Mouse (Mus musculus): ENCODE results near the gene Itpkb. TPM values are rescaled to one million over a fixed set of nuclear protein-coding genes. Genes with fewer than 3 reads are reported as not detected.

The Itpkb gene
- polyA plus RNA-seq, 1 experiment from 2014 or later: 3.7 TPM

DNA sequence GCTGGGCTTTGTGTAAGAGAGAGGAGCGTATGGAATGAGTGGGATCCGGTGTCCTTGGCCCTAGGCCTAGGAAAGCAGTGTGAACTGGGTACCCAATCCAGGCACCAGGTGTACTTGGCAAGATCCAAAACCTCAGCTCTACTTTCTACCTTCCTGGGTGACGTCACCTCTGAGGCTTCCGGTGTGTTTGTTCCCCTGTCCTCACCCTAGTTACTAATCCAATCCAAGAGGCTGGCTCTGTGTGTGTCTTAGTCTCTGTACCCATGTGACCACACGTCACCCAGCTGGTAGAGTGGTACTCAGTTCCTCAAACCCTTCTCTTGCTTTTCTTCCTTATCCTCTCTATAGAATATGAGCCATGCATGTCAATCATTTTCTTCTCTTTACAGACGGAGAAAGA is 71.4 kb downstream of the Itpkb start:
- ATAC-seq (ENCODE audit: low FRiP score, low TSS enrichment): no peak; the same call in 1 of the 2 replicates
- H3K27me3 ChIP-seq (ENCODE audit: control insufficient read depth, insufficient read depth, low read length): no peaks in the 10 kb centered on the region
- H3K4me1 ChIP-seq (replicated peaks; ENCODE audit: control insufficient read depth, insufficient read depth): peaks cover 15% of the 10 kb centered on the region
- H3K27ac ChIP-seq (replicated peaks): peak overlapping the region; percentile 70
- 68% methylated on average over 6 of the region's 6 CpGs for WGBS
- H3K36me3 ChIP-seq (ENCODE audit: control insufficient read depth, insufficient read depth, low read length): no peaks in the 10 kb centered on the region
- H3K9me3 ChIP-seq (ENCODE audit: control insufficient read depth, low read length): no peaks in the 10 kb centered on the region
- DNase-seq (ENCODE audit: low spot score): no peak
- TF ChIP-seq EP300 (optimal IDR thresholded peaks at IDR 0.05) (no peak), CTCF (IDR thresholded peaks at IDR 0.05; ENCODE audit: low read depth) (no peak)
- H3K4me3 ChIP-seq (ENCODE audit: low read depth, low read length): no peak overlapping the region
- no peak overlapping the region for H3K9ac ChIP-seq (ENCODE audit: low read length)
- H3K4me2 ChIP-seq (replicated peaks; ENCODE audit: low read depth): no peak overlapping the region

GRCm38 (mm10) chr1:180402481-180403081 is 72.3 kb downstream of the Itpkb start:
- H3K9ac ChIP-seq (ENCODE audit: low read length): no peak overlapping the region
- WGBS: 49% methylated on average over 11 of the region's 11 CpGs
- peak overlapping the region; percentile 91 for H3K27ac ChIP-seq (replicated peaks)
- H3K9me3 ChIP-seq (ENCODE audit: control insufficient read depth, low read length): no peaks in the 10 kb centered on the region
- no peak for DNase-seq (ENCODE audit: low spot score)
- no peaks in the 10 kb centered on the region for H3K27me3 ChIP-seq (ENCODE audit: control insufficient read depth, insufficient read depth, low read length)
- ATAC-seq (ENCODE audit: low FRiP score, low TSS enrichment): no peak
- TF ChIP-seq EP300 (optimal IDR thresholded peaks at IDR 0.05): no peak
- TF ChIP-seq CTCF (IDR thresholded peaks at IDR 0.05; ENCODE audit: low read depth): no peak
- no peaks in the 10 kb centered on the region for H3K36me3 ChIP-seq (ENCODE audit: control insufficient read depth, insufficient read depth, low read length)
- H3K4me1 ChIP-seq (replicated peaks; ENCODE audit: control insufficient read depth, insufficient read depth): peaks cover 15% of the 10 kb centered on the region
- H3K4me3 ChIP-seq (ENCODE audit: low read depth, low read length): no peak overlapping the region
- 0 out of 2 replicates have a peak overlapping the region, but pooled peaks have one; percentile 25 for H3K4me2 ChIP-seq (replicated peaks; ENCODE audit: low read depth)

DNA sequence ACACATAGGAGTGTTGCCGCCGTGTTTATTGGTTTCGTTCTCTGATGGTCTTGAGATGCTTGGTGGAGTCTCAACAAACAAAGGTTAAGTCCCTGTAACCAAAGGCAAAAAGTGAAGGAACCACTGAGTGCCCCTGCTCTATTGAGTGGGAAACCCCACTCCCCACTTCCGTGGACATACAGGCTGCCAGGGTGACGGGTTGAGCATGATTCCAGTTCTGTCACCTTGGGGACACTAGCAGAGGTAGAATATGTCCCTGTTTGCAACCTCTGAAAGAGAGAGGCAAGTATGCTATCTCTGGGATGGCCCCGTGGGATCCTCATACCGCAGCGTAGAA is 73.0 kb downstream of the Itpkb start:
- no peaks in the 10 kb centered on the region for H3K9me3 ChIP-seq (ENCODE audit: control insufficient read depth, low read length)
- peak overlapping the region; percentile 91 for H3K27ac ChIP-seq (replicated peaks)
- H3K4me1 ChIP-seq (replicated peaks; ENCODE audit: control insufficient read depth, insufficient read depth): peaks cover 16% of the 10 kb centered on the region
- H3K36me3 ChIP-seq (ENCODE audit: control insufficient read depth, insufficient read depth, low read length): no peaks in the 10 kb centered on the region
- no peak overlapping the region for H3K4me3 ChIP-seq (ENCODE audit: low read depth, low read length)
- peak overlapping the region; percentile 24; the same call in 1 of the 2 replicates for H3K4me2 ChIP-seq (replicated peaks; ENCODE audit: low read depth)
- H3K27me3 ChIP-seq (ENCODE audit: control insufficient read depth, insufficient read depth, low read length): no peaks in the 10 kb centered on the region
- no peak for TF ChIP-seq CTCF (IDR thresholded peaks at IDR 0.05; ENCODE audit: low read depth)
- TF ChIP-seq EP300 (optimal IDR thresholded peaks at IDR 0.05): no peak
- ATAC-seq (ENCODE audit: low FRiP score, low TSS enrichment) (no peak), DNase-seq (ENCODE audit: low spot score) (no peak)
- peak overlapping the region; percentile 0; the same call in 1 of the 2 replicates for H3K9ac ChIP-seq (ENCODE audit: low read length)
- 78% methylated on average over 8 of the region's 8 CpGs for WGBS

- Histone ChIP-seq H3K4me1 (replicated peaks; ENCODE audit: control insufficient read depth, insufficient read depth) (peaks cover 19% of the 10 kb centered on the region), H3K9ac (ENCODE audit: low read length) (peak overlapping the region; percentile 45), H3K4me3 (ENCODE audit: low read depth, low read length) (no peak overlapping the region), H3K27ac (replicated peaks) (peak overlapping the region; percentile 91), H3K36me3 (ENCODE audit: control insufficient read depth, insufficient read depth, low read length) (no peaks in the 10 kb centered on the region), H3K4me2 (replicated peaks; ENCODE audit: low read depth) (peak overlapping the region; percentile 24), H3K27me3 (ENCODE audit: control insufficient read depth, insufficient read depth, low read length) (no peaks in the 10 kb centered on the region), H3K9me3 (ENCODE audit: control insufficient read depth, low read length) (no peaks in the 10 kb centered on the region)
- WGBS: 16% methylated on average over 26 of the region's 32 CpGs
- ATAC-seq (ENCODE audit: low FRiP score, low TSS enrichment) (peak; percentile 66), DNase-seq (ENCODE audit: low spot score) (peak; percentile 70)
- TF ChIP-seq EP300 (optimal IDR thresholded peaks at IDR 0.05) (no peak), CTCF (IDR thresholded peaks at IDR 0.05; ENCODE audit: low read depth) (no peak)
Observed at GRCm38 (mm10) chr1:180403694-180404606, 73.7 kb downstream of the Itpkb start.

- no peak overlapping the region for H3K4me3 ChIP-seq (ENCODE audit: low read depth, low read length)
- H3K27me3 ChIP-seq (ENCODE audit: control insufficient read depth, insufficient read depth, low read length): no peaks in the 10 kb centered on the region
- ATAC-seq (ENCODE audit: low FRiP score, low TSS enrichment) (no peak), DNase-seq (ENCODE audit: low spot score) (no peak)
- H3K9me3 ChIP-seq (ENCODE audit: control insufficient read depth, low read length): no peaks in the 10 kb centered on the region
- peaks cover 26% of the 10 kb centered on the region for H3K4me1 ChIP-seq (replicated peaks; ENCODE audit: control insufficient read depth, insufficient read depth)
- peak overlapping the region; percentile 24 for H3K4me2 ChIP-seq (replicated peaks; ENCODE audit: low read depth)
- H3K36me3 ChIP-seq (ENCODE audit: control insufficient read depth, insufficient read depth, low read length): no peaks in the 10 kb centered on the region
- 52% methylated on average over 3 of the region's 3 CpGs for WGBS
- TF ChIP-seq CTCF (IDR thresholded peaks at IDR 0.05; ENCODE audit: low read depth): no peak
- TF ChIP-seq EP300 (optimal IDR thresholded peaks at IDR 0.05): no peak
- H3K9ac ChIP-seq (ENCODE audit: low read length): peak overlapping the region; percentile 31; the same call in 1 of the 2 replicates
- H3K27ac ChIP-seq (replicated peaks): peak overlapping the region; percentile 91
Observed at GRCm38 (mm10) chr1:180404706-180405105, 74.4 kb downstream of the Itpkb start.
